Mouse (Mus musculus): ENCODE results near the gene Glg1.

DNA sequence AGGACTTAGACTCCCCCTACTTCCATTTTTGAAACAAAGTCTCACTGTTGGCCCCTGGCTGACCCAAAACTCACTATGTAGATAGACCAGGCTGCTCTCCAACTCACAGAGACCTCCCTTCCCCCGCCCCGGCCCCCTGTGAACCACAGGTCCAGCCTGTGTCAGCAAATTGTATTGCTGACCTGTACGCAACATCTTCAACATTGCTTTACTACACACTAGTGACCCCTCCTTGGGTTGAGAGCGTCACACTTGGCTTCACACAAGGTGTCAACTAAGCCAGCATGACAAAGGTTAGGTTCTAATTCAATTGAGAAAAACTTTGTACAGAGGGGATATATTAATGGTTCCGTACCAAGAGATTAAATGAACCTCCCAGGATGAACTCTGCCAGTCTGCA, 1.2 kb upstream of the Glg1 start:
- TF ChIP-seq POLR2A (IDR thresholded peaks at IDR 0.05; ENCODE audit: extremely low read depth, insufficient read depth, low read length) (no peak), CTCF (IDR thresholded peaks at IDR 0.05; ENCODE audit: extremely low read depth, insufficient read depth, low read length) (no peak)
